Mouse (Mus musculus) kidney, postnatal 25 days (tissue): ENCODE results near the gene Map3k11.

Experiments used
- DNase-seq, 2 experiments: peaks; one replicate each; pipeline ENCODE4 v3.0.0; 2021; ENCODE audit warnings: mixed read lengths in 2 of 2

Gene Map3k11

GRCm38 (mm10) chr19:5711218-5711617, 22.7 kb downstream of the Map3k11 start:
- DNase-seq, result peak; percentile 85 to 94

GRCm38 (mm10) chr19:5711907-5712460, 23.4 kb downstream of the Map3k11 start:
- DNase-seq, result peak in 1 of 2 experiments; percentile 35

- no peak for DNase-seq
Measured at GRCm38 (mm10) chr19:5713255-5713654, 24.7 kb downstream of the Map3k11 start.

GRCm38 (mm10) chr19:5713730-5714129, 25.2 kb downstream of the Map3k11 start:
- DNase-seq, result peak; percentile 81 to 91

- peak; percentile 59 to 60 for DNase-seq
Measured at GRCm38 (mm10) chr19:5715793-5716688, 27.5 kb downstream of the Map3k11 start.

GRCm38 (mm10) chr19:5716955-5717354, 28.4 kb downstream of the Map3k11 start:
- peak in 1 of 2 experiments; percentile 50 for DNase-seq

GRCm38 (mm10) chr19:5721233-5721632, 32.7 kb downstream of the Map3k11 start:
- no peak for DNase-seq

GRCm38 (mm10) chr19:5722848-5723425, 34.4 kb downstream of the Map3k11 start:
- no peak for DNase-seq

GRCm38 (mm10) chr19:5723934-5724548, 35.5 kb downstream of the Map3k11 start:
- DNase-seq, result no peak

GRCm38 (mm10) chr19:5724549-5724941, 36.0 kb downstream of the Map3k11 start:
- peak; percentile 78 to 88 for DNase-seq

GRCm38 (mm10) chr19:5725029-5725707, 36.6 kb downstream of the Map3k11 start:
- peak in 1 of 2 experiments; percentile 59 for DNase-seq

GRCm38 (mm10) chr19:5725767-5726515, 37.4 kb downstream of the Map3k11 start, which contains the start of gene Ehbp1l1:
TSS of gene Ehbp1l1 (minus strand) at chr19:5726317.
- peak; percentile 86 to 88 for DNase-seq

- DNase-seq, result no peak
Measured at GRCm38 (mm10) chr19:5726961-5727578, 38.5 kb downstream of the Map3k11 start.

GRCm38 (mm10) chr19:5727701-5728100, 39.2 kb downstream of the Map3k11 start:
- DNase-seq, result peak; percentile 87 to 93

- DNase-seq, result peak; percentile 67 to 77
Measured at GRCm38 (mm10) chr19:5728631-5729443, 40.3 kb downstream of the Map3k11 start.

GRCm38 (mm10) chr19:5729444-5729815, 40.9 kb downstream of the Map3k11 start, which contains the start of gene Fam89b:
TSS of gene Fam89b (minus strand) at chr19:5729653.
- peak; percentile 95 for DNase-seq

- DNase-seq, result peak; percentile 40 to 44
Measured at GRCm38 (mm10) chr19:5730314-5731186, 42.0 kb downstream of the Map3k11 start.

GRCm38 (mm10) chr19:5731264-5731978, 42.9 kb downstream of the Map3k11 start:
- DNase-seq, result peak; percentile 96 to 97

GRCm38 (mm10) chr19:5734325-5734724, 45.8 kb downstream of the Map3k11 start:
- no peak for DNase-seq
